14 mouse cellular contexts compared by ENCODE assay signal in the genomic region with DNA sequence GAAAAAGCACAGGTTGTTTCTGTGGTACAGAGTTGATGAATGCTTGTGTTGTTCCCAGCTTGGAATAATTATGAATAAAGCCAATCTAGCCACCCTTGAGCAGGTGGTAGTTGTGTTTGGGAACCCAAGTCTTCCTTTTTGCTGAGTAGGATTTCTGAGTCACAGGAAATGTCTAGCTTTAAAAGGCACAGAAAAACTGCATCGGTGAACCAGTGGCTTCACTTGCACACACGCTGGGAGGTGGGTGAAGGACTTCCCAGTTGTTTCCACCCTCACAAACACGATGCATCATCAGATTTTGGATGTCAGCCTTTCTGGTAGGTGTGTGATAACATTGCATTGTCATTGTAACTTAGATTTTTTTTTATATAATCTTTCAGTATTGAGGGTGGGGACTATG.
"Had no signal": no experiment of that assay in that cellular context is flagged by ENCODE, and none has a peak within 500 bp of the region (broad histone marks: within the 10 kb centered on the region; RNA-seq: fewer than 3 reads in every experiment).

No protein-coding gene starts in this region.

- ATAC-seq: inflammation-experienced regulatory T-cells, adult 6 months; intestine, postnatal 0 days; lung, postnatal 0 days; midbrain, embryonic 13.5 days had no signal

- H3K4me3 ChIP-seq: limb, embryonic 10.5 days; liver, embryonic 15.5 days; midbrain, embryonic 13.5 days; myocyte; neural tube, embryonic 15.5 days; stomach, embryonic 15.5 days had no signal

- H3K27ac ChIP-seq: limb, embryonic 10.5 days; liver, embryonic 15.5 days; midbrain, embryonic 13.5 days; neural tube, embryonic 15.5 days; stomach, embryonic 15.5 days had no signal

- DNase-seq: kidney, adult 8-10 months; kidney, postnatal 25 days; lung, adult 2 months; lung, postnatal 36 days; thymus, postnatal 36 days had no signal
